Mouse (Mus musculus) stomach, postnatal 0 days (tissue): ENCODE measurements around the gene Ice1. TPM values are rescaled to one million over a fixed set of nuclear protein-coding genes. Genes with fewer than 3 reads are reported as not detected.

Experiments
- ATAC-seq: fragments of 200-750 bp; cut with Nextera tagmentation; 2 replicates; pipeline ENCODE4 v1.8.0; 2017; ENCODE audit not compliant: low FRiP score, low TSS enrichment
- DNase-seq: peaks from one replicate; pipeline ENCODE4 v3.0.0-alpha.2; 2016; ENCODE audit warnings: low spot score
- H3K27ac ChIP-seq: fragments of 300-500 bp; sonication (generic); replicated peaks from 2 replicates; pipeline ENCODE4 v1.5.1; 2014; ENCODE audit warnings: mild to moderate bottlenecking, control low read depth
- H3K27me3 ChIP-seq: fragments of 300-500 bp; sonication (generic); 2 replicates; pipeline ENCODE4 v1.6.1; 2014; ENCODE audit warnings: low read length; ENCODE audit not compliant: control insufficient read depth, insufficient read depth
- H3K36me3 ChIP-seq: fragments of 300-500 bp; sonication (generic); 2 replicates; pipeline ENCODE4 v1.6.1; 2014; ENCODE audit warnings: low read length, mixed read lengths; ENCODE audit not compliant: control insufficient read depth, insufficient read depth
- H3K4me1 ChIP-seq: fragments of 300-500 bp; sonication (generic); replicated peaks from 2 replicates; pipeline ENCODE4 v1.6.1; 2014; ENCODE audit warnings: antibody characterized with exemption; ENCODE audit not compliant: control insufficient read depth, insufficient read depth
- H3K4me2 ChIP-seq: fragments of 300-500 bp; sonication (generic); replicated peaks from 2 replicates; pipeline ENCODE4 v1.6.1; 2014; ENCODE audit warnings: low read depth, mild to moderate bottlenecking, control low read depth, moderate library complexity
- H3K4me3 ChIP-seq: fragments of 300-500 bp; sonication (generic); 2 replicates; pipeline ENCODE4 v1.5.1; 2014; ENCODE audit warnings: low read depth, low read length, control low read depth
- H3K9ac ChIP-seq: fragments of 300-500 bp; sonication (generic); 2 replicates; pipeline ENCODE4 v1.6.1; 2014; ENCODE audit warnings: mild to moderate bottlenecking, low read length, control low read depth, mixed read lengths
- H3K9me3 ChIP-seq: fragments of 300-500 bp; sonication (generic); 2 replicates; pipeline ENCODE4 v1.6.1; 2016; ENCODE audit warnings: low read length; ENCODE audit not compliant: control insufficient read depth
- CTCF ChIP-seq: IDR thresholded peaks from 2 replicates; pipeline ENCODE4 v1.5.1; 2016; ENCODE audit warnings: antibody characterized with exemption, low read depth, mild to moderate bottlenecking, moderate library complexity
- EP300 ChIP-seq: optimal IDR thresholded peaks from 2 replicates; pipeline ENCODE3; 2016; ENCODE audit warnings: antibody characterized with exemption
- WGBS: fragments of 180-500 bp; shearing (Covaris S2); extraction: QIAGEN DNeasy Blood & Tissue Kit; methylation state at CpG from one replicate; pipeline ENCODE4 v1.1.7; 2014; 5-methylcytosine and 5-hydroxymethylcytosine counted together
- polyA plus RNA-seq: library from polyadenylated mRNA; unstranded; fragments of >200 nt; fragmentation: Nextera tagmentation; extraction: Ambion mirVana; gene quantifications from 2 replicates; pipeline ENCODE4 v1.2.1, GENCODE M21; 2015

Gene Ice1
- polyA plus RNA-seq, 1 experiment from 2014 or later, result 6.0 TPM

- TF ChIP-seq EP300, result no peak
- TF ChIP-seq CTCF, result no peak
- H3K4me1 ChIP-seq, result no peaks in the 10 kb centered on the region
- H3K9ac ChIP-seq, result no peak overlapping the region
- no peak overlapping the region for H3K4me2 ChIP-seq
- H3K27ac ChIP-seq, result no peak overlapping the region
- no peak overlapping the region for H3K4me3 ChIP-seq
- 71% methylated on average over 8 of the region's 8 CpGs for WGBS
- ATAC-seq (no peak), DNase-seq (no peak)
- no peaks in the 10 kb centered on the region for H3K9me3 ChIP-seq
- H3K27me3 ChIP-seq, result no peaks in the 10 kb centered on the region
- no peaks in the 10 kb centered on the region for H3K36me3 ChIP-seq
Observed at GRCm38 (mm10) chr13:70509375-70510016, 127.9 kb downstream of the Ice1 start.

DNA sequence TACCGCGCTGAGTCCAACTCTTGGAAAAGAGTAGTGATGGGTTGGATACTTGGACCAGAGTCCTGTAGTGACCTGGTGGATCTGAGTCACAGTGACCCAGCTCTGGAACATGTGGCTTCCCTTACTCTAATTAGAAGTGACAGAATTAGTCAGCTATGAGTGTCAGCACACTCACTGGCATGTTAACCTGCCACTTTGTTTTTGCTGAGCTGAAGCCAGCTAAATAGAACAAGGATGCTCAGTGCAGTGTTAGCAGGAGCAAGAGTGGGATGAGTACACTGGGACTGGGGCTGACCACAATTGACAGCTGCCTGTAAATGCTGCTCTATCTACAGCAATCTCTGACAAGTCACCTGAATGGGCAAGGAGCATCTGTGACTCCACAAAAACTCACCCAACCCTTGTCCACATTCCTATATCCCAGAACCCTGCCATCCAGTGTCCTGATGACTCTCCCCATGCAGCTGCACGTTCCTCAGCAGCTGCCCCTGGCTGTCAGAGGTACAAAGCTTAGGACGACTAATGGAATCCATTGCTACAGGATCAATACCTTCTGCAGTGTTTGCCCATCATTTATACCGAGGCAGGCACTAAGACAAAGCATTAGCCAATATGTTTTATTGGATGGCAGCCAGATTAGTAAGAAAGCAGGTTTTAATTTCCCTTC, 128.6 kb downstream of the Ice1 start:
- no peaks in the 10 kb centered on the region for H3K27me3 ChIP-seq
- H3K4me2 ChIP-seq, result no peak overlapping the region
- no peaks in the 10 kb centered on the region for H3K9me3 ChIP-seq
- H3K4me1 ChIP-seq, result no peaks in the 10 kb centered on the region
- H3K27ac ChIP-seq, result no peak overlapping the region
- TF ChIP-seq CTCF (no peak), EP300 (no peak)
- 50% methylated on average over 5 of the region's 5 CpGs for WGBS
- DNase-seq, result no peak
- no peak for ATAC-seq
- H3K36me3 ChIP-seq, result no peaks in the 10 kb centered on the region
- no peak overlapping the region for H3K9ac ChIP-seq
- H3K4me3 ChIP-seq, result no peak overlapping the region

Other genes starting within 250 kb of the Ice1 start
- 0.69 and 0.75 TPM in 2 replicates for gene Adamts16, start 204.2 kb upstream of the Ice1 start, polyA plus RNA-seq